Mouse (Mus musculus): ENCODE measurements around the gene Ccr8. TPM values are rescaled to one million over a fixed set of nuclear protein-coding genes. Genes with fewer than 3 reads are reported as not detected.

Gene Ccr8
- total RNA-seq, 4 experiments from 2014 or later = not detected

DNA sequence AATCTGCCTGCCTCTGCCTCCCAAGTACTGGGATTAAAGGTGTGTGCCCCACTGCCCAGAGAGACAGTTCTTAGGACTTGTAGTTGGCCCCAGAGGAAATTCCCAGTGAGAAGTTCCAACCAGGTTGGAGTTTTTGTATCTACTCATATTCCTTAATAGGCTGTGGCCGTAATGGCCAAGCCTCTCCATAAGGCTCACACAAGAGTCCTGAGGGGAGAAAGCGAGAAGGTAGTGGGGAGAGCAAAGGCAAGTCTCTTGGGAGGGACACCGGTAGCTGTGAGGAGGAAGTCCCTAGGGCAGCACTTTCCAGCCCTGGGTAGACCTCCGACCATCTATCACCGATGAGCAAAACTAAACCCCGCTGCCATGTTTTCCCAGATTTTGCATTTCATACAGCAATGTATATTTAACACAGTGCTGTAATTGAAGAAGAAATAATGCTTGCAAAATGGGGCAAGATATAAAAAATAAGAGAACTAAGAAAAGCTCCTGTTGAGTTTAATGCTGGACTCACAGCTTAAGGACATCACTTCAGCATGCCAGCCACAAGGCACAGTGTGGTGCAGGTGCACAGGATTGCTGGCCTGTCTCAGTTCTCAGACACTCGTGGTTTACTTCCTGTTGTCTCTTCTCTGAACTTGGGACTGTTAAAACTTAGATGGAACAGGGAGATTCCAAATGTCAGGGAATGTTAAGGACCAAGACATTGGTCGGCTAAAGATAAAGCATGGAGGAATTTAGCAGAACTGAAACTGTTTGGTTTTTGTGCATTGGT, 41.3 kb downstream of the Ccr8 start:
- no peak for DNase-seq

DNA sequence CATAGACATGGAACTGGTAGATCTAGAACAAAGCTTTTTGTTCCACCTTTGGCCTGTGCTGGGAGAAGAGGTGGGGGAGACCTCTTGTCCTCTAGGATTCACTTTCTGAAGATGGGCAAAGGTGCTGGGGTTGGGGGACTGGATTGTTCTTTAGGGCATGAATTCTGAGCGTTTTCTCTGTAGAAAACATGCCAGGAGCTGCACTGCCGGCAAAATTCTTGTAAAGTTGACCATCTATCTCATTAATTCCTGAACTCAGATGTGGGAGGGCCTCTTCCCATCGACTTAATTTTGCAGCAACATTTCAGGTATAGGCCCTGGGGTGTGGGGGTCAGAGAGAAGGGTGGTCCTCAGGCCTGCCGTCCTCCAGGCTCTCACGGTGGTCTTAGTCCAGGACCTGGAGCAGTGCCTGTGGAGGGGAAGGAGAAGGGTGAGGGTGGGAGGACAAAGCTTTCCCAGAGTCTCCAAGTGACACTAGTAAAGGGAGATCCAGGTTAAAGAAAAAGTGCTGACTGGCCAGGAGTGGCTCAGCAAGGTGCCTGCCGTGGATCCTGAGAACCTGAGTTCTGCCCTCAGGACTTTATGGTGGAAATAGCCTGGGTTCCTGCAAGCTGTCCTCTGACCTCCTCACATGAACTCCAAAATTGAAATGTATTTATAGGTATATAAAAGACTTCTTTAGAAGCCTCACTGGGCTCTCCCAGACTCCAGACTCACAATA, 42.0 kb downstream of the Ccr8 start:
- no peak for DNase-seq

DNA sequence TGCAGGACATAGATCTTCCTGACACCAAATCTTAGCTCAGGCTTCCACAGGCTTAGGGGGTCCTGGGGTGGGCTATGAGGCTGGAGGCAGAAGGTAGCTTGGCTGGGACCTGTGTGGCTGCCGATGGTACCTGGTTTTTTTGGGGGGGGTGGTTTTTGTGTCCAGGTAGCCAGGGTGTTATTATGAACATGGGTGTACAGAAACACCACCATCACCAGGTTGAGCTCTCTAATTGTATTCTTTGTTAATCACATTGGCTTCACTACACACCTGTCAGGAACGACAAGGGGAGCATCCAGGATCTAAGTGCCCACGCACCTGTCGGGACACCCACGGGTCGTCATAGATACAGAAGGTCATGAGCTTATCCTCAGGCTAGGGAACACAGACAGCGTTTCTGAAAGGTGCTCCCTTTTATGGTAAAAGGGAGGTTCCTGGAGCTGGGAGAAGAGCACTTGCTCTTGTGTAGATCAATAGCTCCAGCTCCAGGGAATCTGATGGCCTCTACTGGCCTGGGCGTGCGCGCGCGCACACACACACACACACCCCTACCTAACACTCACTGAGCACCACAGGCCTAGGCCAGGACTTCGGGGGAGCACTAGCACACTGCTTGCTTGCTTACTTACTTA, 42.7 kb downstream of the Ccr8 start:
- no peak for DNase-seq

DNA sequence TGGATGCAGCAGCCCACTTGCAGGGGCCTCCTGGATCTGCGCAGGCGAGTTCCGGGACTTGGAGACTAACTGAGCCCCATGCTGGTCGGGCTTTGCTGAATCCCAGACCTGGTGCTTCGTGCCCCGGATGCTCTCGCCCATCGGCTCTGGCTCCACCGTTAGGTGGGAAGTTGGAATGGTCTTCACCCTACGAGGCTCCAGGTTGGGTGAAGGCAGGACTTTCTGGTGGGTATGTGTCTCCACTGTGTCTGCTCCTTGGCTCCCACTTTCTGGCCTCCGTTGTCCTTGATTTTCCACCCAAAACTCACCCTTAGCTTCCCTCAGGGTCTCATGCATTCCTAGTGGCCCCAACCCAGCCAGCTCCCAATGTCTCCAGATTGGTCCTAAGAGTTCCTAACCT, 43.5 kb downstream of the Ccr8 start:
- DNase-seq = no peak

DNA sequence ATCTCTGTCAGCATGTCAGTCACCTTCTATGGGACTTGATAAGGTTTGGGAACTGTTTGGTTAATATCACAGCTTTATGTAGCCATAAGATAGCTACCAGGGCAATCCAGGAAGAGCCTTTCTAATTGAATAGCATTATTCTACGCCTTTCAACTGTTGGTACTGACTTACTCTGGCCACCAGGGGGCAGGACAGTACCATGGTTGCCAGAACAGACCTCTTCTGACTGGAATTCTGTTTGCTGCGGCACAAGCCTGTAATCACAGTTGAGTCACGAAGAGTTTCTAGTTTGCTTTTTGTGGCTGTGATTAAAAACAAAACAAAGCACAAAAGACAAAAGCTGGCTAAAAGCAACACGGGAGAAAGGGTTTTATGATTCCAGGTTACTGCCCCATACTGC, 48.7 kb downstream of the Ccr8 start:
- DNase-seq = peak; percentile 38

DNA sequence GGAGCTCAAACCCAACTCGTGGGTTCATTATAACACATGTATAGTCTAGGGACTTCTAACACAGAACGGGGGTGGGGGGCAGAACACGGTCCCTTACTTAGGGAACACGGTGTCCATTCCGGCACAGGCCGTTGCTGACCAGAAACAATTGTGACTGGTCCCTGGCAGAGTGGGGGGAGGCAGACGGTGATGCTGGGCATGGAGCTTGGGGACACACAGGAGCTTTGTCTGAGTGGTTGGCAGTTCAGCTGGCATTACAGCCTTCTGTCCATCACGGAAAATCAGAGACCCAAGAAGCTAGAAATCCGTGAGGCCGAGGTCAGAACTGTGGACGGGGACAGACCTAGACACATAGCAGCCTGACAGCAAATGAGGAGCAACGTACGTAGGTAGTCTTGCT, 52.6 kb downstream of the Ccr8 start:
- no peak for DNase-seq

Other genes starting within 250 kb of the Ccr8 start
- 10 to 100 TPM; 44.9 to 69.9 (median 57.6) TPM for gene Wdr48, start 197.2 kb upstream of the Ccr8 start, total RNA-seq (2022)
- gene Gorasp1, start 154.5 kb upstream of the Ccr8 start, total RNA-seq (2022) = 10 to 100 TPM; 31.7 to 45.8 (median 42.3) TPM
- under 1 TPM; 0.09 to 0.43 (median 0.28) TPM for gene Ttc21a, start 154.5 kb upstream of the Ccr8 start, total RNA-seq (2022)
- 10 to 100 TPM in 3 of 4 experiments, 1 to 10 TPM in 1; 7.7 to 69.5 (median 16.0) TPM for gene Csrnp1, start 107.5 kb upstream of the Ccr8 start, total RNA-seq (2022)
- under 1 TPM; 0.06 to 0.16 (median 0.10) TPM for gene Xirp1, start 68.5 kb upstream of the Ccr8 start, total RNA-seq (2022)
- gene Cx3cr1, start 22.2 kb upstream of the Ccr8 start, total RNA-seq (2022) = 10 to 100 TPM in 2 of 4 experiments, 1 to 10 TPM in 2; 5.7 to 18.2 (median 12.4) TPM
- 10 to 100 TPM; 30.0 to 35.8 (median 30.9) TPM for gene Slc25a38, start 18.3 kb downstream of the Ccr8 start, total RNA-seq (2022)
- gene Rpsa, start 35.6 kb downstream of the Ccr8 start, total RNA-seq (2022) = 100 to 1,000 TPM; 670 to 850 (median 733) TPM
- gene Mobp, start 57.6 kb downstream of the Ccr8 start, total RNA-seq (2022) = under 1 TPM; 0.23 to 0.59 (median 0.37) TPM
- gene Myrip, start 209.4 kb downstream of the Ccr8 start, total RNA-seq (2022) = 10 to 100 TPM in 1 of 4 experiments, 1 to 10 TPM in 3; 5.5 to 10.8 (median 7.0) TPM

Data from adrenal gland, adult 8-10 months (tissue).